Comparison of ENCODE assay signal across 26 mouse cellular contexts in the genomic region with DNA sequence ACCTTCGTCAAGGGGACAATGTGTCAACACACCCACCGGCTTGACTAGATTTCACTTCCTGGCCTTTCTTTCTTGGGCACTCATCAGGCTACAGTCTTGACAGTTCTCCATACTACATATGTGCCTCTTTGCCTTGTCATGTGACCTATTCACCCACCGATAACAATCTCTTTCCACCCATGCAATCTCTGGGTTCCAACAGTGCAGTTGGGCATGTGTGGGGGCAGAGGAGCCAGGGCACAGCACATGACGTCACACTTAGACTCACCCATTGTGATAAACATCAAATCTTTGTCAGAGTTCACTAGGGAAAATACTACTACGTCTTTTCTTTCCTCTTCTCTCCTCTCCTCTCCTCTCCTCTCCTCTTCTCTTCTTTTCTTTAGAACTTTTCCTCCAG.
DNase-seq lines count a peak whose midpoint lies in the region; ATAC-seq lines count a peak whose summit lies in the region.
"Had no signal": no experiment of that assay in that cellular context is flagged by ENCODE, and none has a peak within 500 bp of the region (broad histone marks: within the 10 kb centered on the region; RNA-seq: fewer than 3 reads in every experiment).

No protein-coding gene starts in this region.

- H3K4me3 ChIP-seq in kidney, embryonic 15.5 days (replicated peaks): no peak overlapping the region
- H3K4me3 ChIP-seq in heart, embryonic 12.5 days: no peak overlapping the region
- H3K4me3 ChIP-seq: embryonic facial prominence, embryonic 12.5 days; embryonic facial prominence, embryonic 15.5 days; forebrain, embryonic 15.5 days; heart, embryonic 15.5 days; hindbrain, embryonic 10.5 days; hindbrain, embryonic 13.5 days; intestine, embryonic 15.5 days had no signal

- DNase-seq in 416B (ENCODE audit: low read depth): peak; percentile 7
- DNase-seq in CD4-positive, CD25-positive, alpha-beta regulatory T cell, adult 2 months (ENCODE audit: low read depth, low spot score): peak; percentile 70
- peak; percentile 24 for DNase-seq in naive thymus-derived CD4-positive, alpha-beta T cell, adult 2 months (ENCODE audit: low read depth)
- no peak for DNase-seq in heart, adult 11 months
- DNase-seq: adrenal gland, adult 2 months; adrenal gland, postnatal 14 days; cerebellum, adult 11 months; cerebellum, adult 2 months; cerebellum, adult 9-11 months; cerebellum, postnatal 25 days; gastrocnemius, postnatal 25 days; heart, postnatal 10 days; heart, postnatal 36 days; kidney, adult 11 months had no signal

- H3K27me3 ChIP-seq in kidney, embryonic 15.5 days: no peaks in the 10 kb centered on the region
- no peaks in the 10 kb centered on the region for H3K27me3 ChIP-seq in heart, embryonic 12.5 days (replicated peaks)
- H3K27me3 ChIP-seq: embryonic facial prominence, embryonic 12.5 days; embryonic facial prominence, embryonic 15.5 days; forebrain, embryonic 15.5 days; heart, embryonic 15.5 days; intestine, embryonic 15.5 days had no signal

- H3K4me2 ChIP-seq in kidney, embryonic 15.5 days: no peak overlapping the region
- no peak overlapping the region for H3K4me2 ChIP-seq in heart, embryonic 12.5 days
- H3K4me2 ChIP-seq: embryonic facial prominence, embryonic 12.5 days; embryonic facial prominence, embryonic 15.5 days; forebrain, embryonic 15.5 days; heart, embryonic 11.5 days; heart, embryonic 15.5 days; hindbrain, embryonic 13.5 days; intestine, embryonic 15.5 days had no signal

- no peaks in the 10 kb centered on the region for H3K9me3 ChIP-seq in kidney, embryonic 15.5 days (replicated peaks)
- H3K9me3 ChIP-seq in heart, embryonic 12.5 days (replicated peaks): no peaks in the 10 kb centered on the region
- H3K9me3 ChIP-seq: embryonic facial prominence, embryonic 12.5 days; embryonic facial prominence, embryonic 15.5 days; forebrain, embryonic 15.5 days; heart, embryonic 15.5 days; hindbrain, embryonic 10.5 days; hindbrain, embryonic 13.5 days; intestine, embryonic 15.5 days had no signal

- peaks cover 14% of the 10 kb centered on the region for H3K4me1 ChIP-seq in kidney, embryonic 15.5 days
- peaks cover 26% of the 10 kb centered on the region for H3K4me1 ChIP-seq in heart, embryonic 12.5 days (replicated peaks)

- ATAC-seq in activated CD4-positive, CD25-positive, alpha-beta regulatory T cell, adult 4 months: peak; percentile 46
- no peak for ATAC-seq in kidney, embryonic 15.5 days (replicated peaks; ENCODE audit: low FRiP score)
- no peak for ATAC-seq in heart, embryonic 12.5 days (ENCODE audit: insufficient number of reproducible peaks, low FRiP score)
- ATAC-seq: forebrain, embryonic 15.5 days; hindbrain, embryonic 16.5 days; intestine, embryonic 15.5 days had no signal

- no peak overlapping the region for H3K9ac ChIP-seq in kidney, embryonic 15.5 days
- H3K9ac ChIP-seq in heart, embryonic 12.5 days: no peak overlapping the region
- H3K9ac ChIP-seq: embryonic facial prominence, embryonic 12.5 days; embryonic facial prominence, embryonic 15.5 days; forebrain, embryonic 15.5 days; heart, embryonic 15.5 days; hindbrain, embryonic 13.5 days; intestine, embryonic 15.5 days had no signal

- H3K36me3 ChIP-seq in kidney, embryonic 15.5 days: no peaks in the 10 kb centered on the region
- no peaks in the 10 kb centered on the region for H3K36me3 ChIP-seq in heart, embryonic 12.5 days
- H3K36me3 ChIP-seq: embryonic facial prominence, embryonic 12.5 days; embryonic facial prominence, embryonic 15.5 days; forebrain, embryonic 15.5 days; heart, embryonic 15.5 days; hindbrain, embryonic 10.5 days; hindbrain, embryonic 13.5 days; intestine, embryonic 15.5 days had no signal

- H3K27ac ChIP-seq in kidney, embryonic 15.5 days: no peak overlapping the region
- no peak overlapping the region for H3K27ac ChIP-seq in heart, embryonic 12.5 days (ENCODE audit: poor library complexity, severe bottlenecking)
- H3K27ac ChIP-seq: embryonic facial prominence, embryonic 12.5 days; embryonic facial prominence, embryonic 15.5 days; forebrain, embryonic 15.5 days; heart, embryonic 15.5 days; hindbrain, embryonic 10.5 days; hindbrain, embryonic 13.5 days; intestine, embryonic 15.5 days had no signal

- 79% methylated on average over 5 of the region's 5 CpGs for WGBS in kidney, embryonic 15.5 days
- WGBS in heart, embryonic 12.5 days: 49% methylated on average over 5 of the region's 5 CpGs
